Mouse (Mus musculus) forebrain, embryonic 13.5 days (tissue): ENCODE results near the gene Thbs2. TPM values are rescaled to one million over a fixed set of nuclear protein-coding genes. Genes with fewer than 3 reads are reported as not detected.
"Not testable (repeated sequence)": the region's sequence is repeated elsewhere in the genome, so short reads cannot be mapped to it uniquely, and the experiment has no call there.

Experiments used
- ATAC-seq: fragments of 200-750 bp; cut with Nextera tagmentation; 2 replicates; pipeline ENCODE4 v1.8.0; 2017
- H3K27ac ChIP-seq: fragments of 300-500 bp; sonication (generic); 2 replicates; pipeline ENCODE4 v1.5.1; 2015; ENCODE audit warnings: inconsistent platforms, mild to moderate bottlenecking, moderate library complexity
- H3K27me3 ChIP-seq: fragments of 300-500 bp; sonication (generic); 2 replicates; pipeline ENCODE4 v1.6.1; 2015; ENCODE audit warnings: mild to moderate bottlenecking, inconsistent platforms
- H3K36me3 ChIP-seq: fragments of 300-500 bp; sonication (generic); 2 replicates; pipeline ENCODE4 v1.6.1; 2015; ENCODE audit warnings: mild to moderate bottlenecking, inconsistent platforms; ENCODE audit not compliant: poor library complexity, severe bottlenecking
- H3K4me1 ChIP-seq: fragments of 300-500 bp; sonication (generic); 2 replicates; pipeline ENCODE4 v1.6.1; 2015; ENCODE audit warnings: inconsistent platforms
- H3K4me2 ChIP-seq: fragments of 300-500 bp; sonication (generic); 2 replicates; pipeline ENCODE4 v1.6.1; 2015; ENCODE audit warnings: inconsistent platforms, mild to moderate bottlenecking, moderate library complexity
- H3K4me3 ChIP-seq: fragments of 300-500 bp; sonication (generic); 2 replicates; pipeline ENCODE4 v1.5.1; 2015; ENCODE audit warnings: mild to moderate bottlenecking, inconsistent platforms
- H3K9ac ChIP-seq: fragments of 300-500 bp; sonication (generic); 2 replicates; pipeline ENCODE4 v1.6.1; 2015; ENCODE audit warnings: mild to moderate bottlenecking, inconsistent platforms
- H3K9me3 ChIP-seq: fragments of 300-500 bp; sonication (generic); replicated peaks from 2 replicates; pipeline ENCODE4 v1.6.1; 2016; ENCODE audit warnings: inconsistent platforms
- WGBS: fragments of 180-500 bp; shearing (Covaris S2); methylation state at CpG from one replicate; pipeline ENCODE4 v1.1.7; 2015; 5-methylcytosine and 5-hydroxymethylcytosine counted together
- polyA plus RNA-seq: library from polyadenylated mRNA; unstranded; fragments of >200 nt; fragmentation: Nextera tagmentation; extraction: Ambion mirVana; gene quantifications from 2 replicates; pipeline ENCODE4 v1.2.1, GENCODE M21; 2015

Gene Thbs2
- polyA plus RNA-seq, 1 experiment from 2014 or later = 0.22 TPM

DNA sequence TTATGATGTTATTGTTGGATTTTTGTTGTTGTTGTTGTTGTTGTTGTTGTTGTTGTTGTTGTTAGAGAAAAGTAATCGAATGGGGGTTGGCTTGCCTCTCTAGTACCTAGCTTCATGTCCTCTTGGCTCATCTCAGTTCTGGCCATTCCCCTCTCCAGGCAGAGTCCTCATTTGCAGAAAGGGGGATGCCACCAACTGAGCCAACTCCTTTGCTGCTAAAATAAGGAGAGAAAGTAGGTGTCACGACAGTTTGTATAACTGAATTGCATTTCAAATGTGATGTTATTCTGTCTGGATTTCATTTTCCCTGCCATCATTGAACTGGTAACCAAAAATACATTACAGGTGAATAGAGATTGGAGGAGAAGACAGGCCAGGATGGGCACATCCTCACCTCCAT lies 35.9 kb downstream of the Thbs2 start:
- Histone ChIP-seq H3K36me3 (no peaks in the 10 kb centered on the region), H3K4me3 (no peak overlapping the region), H3K9ac (no peak overlapping the region), H3K27ac (no peak overlapping the region), H3K4me1 (no peaks in the 10 kb centered on the region), H3K27me3 (no peaks in the 10 kb centered on the region), H3K4me2 (no peak overlapping the region), H3K9me3 (no peaks in the 10 kb centered on the region)
- WGBS = 85% methylated on average over 2 of the region's 2 CpGs
- ATAC-seq = no peak

DNA sequence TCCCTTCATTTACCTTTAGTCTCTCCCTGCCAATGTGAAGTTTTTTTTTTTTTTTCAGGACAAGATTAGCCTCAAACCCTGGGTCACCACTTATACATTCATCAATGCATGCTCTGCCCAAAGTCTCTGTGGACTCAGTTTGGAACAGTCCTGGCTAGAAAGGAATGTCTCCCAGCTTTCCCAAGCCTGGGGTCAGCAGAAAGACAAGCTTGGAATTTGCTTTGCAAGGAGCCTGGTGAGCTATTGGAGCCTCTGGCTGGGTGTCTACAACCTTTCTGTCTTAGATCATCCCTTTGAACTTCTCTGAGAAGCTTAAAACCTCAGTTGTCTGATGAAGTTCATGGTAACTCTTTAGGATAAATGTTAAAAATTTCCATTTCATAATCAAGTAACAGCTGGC lies 36.9 kb downstream of the Thbs2 start:
- no peak overlapping the region for H3K27ac ChIP-seq
- no peak for ATAC-seq
- no peaks in the 10 kb centered on the region for H3K27me3 ChIP-seq
- no peak overlapping the region for H3K4me3 ChIP-seq
- no peaks in the 10 kb centered on the region for H3K36me3 ChIP-seq
- no peak overlapping the region for H3K4me2 ChIP-seq
- H3K4me1 ChIP-seq = no peaks in the 10 kb centered on the region
- H3K9ac ChIP-seq = no peak overlapping the region
- no peaks in the 10 kb centered on the region for H3K9me3 ChIP-seq

DNA sequence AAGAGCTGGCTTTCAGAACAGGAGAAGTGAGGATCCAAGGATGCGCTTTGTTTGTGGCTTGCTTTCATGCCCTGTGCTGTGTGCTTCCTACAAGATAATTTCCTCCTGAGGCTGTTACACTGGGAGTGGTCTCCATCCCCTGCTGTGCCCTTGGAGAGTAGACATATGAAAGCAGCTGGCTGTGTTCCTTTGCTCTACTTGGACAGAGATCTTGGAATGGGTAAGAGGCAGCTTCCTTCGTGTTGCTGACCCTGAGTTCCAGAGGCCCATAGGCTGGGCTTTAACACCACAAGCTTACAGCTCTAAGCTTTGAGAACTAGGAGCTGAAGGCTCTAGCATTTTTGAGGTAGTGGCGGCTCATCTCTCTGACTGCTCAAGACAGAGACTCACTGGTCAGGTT lies 39.1 kb downstream of the Thbs2 start:
- Histone ChIP-seq H3K27ac (no peak overlapping the region), H3K4me1 (no peaks in the 10 kb centered on the region), H3K9me3 (no peaks in the 10 kb centered on the region), H3K27me3 (no peaks in the 10 kb centered on the region), H3K4me2 (no peak overlapping the region), H3K9ac (no peak overlapping the region), H3K4me3 (no peak overlapping the region), H3K36me3 (no peaks in the 10 kb centered on the region)
- no peak for ATAC-seq
- WGBS = 85% methylated on average over 3 of the region's 3 CpGs

DNA sequence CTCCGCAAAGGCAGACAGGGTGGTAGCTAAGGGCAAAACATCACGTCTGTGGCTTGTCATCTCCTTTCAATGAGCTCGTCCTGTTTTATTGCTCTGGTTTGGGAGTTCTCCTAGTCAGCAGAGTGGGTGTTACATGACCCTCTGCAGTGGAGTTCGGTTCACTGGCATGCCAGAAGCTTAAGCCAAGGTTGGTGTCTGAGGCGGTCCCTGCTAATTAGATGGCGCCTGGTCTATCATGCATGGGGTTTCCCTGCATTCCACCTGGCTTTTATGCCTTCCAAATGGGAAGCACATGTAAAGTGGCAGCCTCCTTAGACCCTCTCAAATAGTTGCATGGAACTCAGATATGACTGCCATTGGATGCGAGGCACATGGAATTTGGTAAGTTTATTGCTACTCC lies 42.0 kb downstream of the Thbs2 start:
- ATAC-seq = no peak
- no peaks in the 10 kb centered on the region for H3K27me3 ChIP-seq
- H3K4me3 ChIP-seq = no peak overlapping the region
- H3K36me3 ChIP-seq = no peaks in the 10 kb centered on the region
- no peaks in the 10 kb centered on the region for H3K9me3 ChIP-seq
- H3K27ac ChIP-seq = no peak overlapping the region
- no peak overlapping the region for H3K4me2 ChIP-seq
- WGBS = 87% methylated on average over 7 of the region's 7 CpGs
- no peak overlapping the region for H3K9ac ChIP-seq
- H3K4me1 ChIP-seq = no peaks in the 10 kb centered on the region

DNA sequence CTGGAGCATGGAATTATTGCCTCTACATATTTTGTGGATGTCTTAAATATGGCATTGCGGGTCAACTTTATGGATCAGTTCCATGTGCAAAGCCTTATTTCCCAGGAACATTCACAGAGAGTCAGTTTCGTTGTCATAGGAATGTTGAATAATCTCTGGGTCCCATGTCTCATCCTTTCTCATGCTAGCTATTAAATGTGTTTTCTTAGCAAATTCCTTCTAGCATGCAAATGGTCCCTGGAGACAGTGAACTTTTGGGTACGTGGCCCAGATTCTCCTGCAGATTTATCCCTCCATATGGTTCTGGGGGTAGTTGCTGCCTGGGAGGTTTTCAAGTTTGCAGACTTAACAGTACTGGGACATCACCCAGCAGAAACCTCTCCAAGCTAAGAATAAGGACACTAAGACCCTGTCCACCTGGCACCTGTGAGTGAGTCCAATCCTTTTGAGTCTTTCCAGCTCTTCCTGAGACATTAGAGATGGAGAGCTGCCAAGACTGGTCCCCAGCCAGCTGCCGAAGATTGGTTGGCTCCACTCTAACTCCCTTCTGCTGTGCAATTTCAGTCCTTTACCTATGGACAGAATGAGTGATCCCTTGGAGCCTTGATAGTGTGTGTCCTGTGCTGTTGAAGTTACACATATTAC lies 45.9 kb downstream of the Thbs2 start:
- H3K27me3 ChIP-seq = no peaks in the 10 kb centered on the region
- H3K9me3 ChIP-seq = no peaks in the 10 kb centered on the region
- H3K9ac ChIP-seq = no peak overlapping the region
- H3K36me3 ChIP-seq = no peaks in the 10 kb centered on the region
- no peak overlapping the region for H3K4me3 ChIP-seq
- 77% methylated on average over 4 of the region's 4 CpGs for whole genome bisulfite sequencing
- no peaks in the 10 kb centered on the region for H3K4me1 ChIP-seq
- no peak overlapping the region for H3K4me2 ChIP-seq
- no peak overlapping the region for H3K27ac ChIP-seq
- no peak for ATAC-seq

DNA sequence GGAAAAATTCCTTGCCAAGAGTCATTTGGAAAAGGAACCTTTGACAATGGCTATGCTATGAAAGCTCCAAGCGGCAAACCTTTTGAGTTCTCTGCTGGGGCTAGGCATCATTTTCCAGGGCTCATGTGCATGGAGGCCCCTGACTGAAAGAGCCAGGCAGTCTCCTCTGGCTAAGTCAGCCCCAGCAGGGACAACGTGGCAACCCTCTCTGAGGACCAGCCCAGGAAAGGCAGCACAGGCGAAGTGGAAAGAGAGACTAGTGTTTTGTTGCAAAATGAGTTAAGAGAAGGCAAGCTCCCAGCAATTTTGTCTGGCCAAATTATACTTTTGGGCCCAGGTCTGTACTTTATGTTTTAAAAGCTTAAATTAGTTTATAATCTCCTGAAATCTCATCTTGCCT lies 50.0 kb downstream of the Thbs2 start:
- H3K9ac ChIP-seq = no peak overlapping the region
- no peak overlapping the region for H3K4me3 ChIP-seq
- H3K27me3 ChIP-seq = no peaks in the 10 kb centered on the region
- WGBS = 70% methylated on average over 3 of the region's 3 CpGs
- ATAC-seq = no peak
- no peaks in the 10 kb centered on the region for H3K36me3 ChIP-seq
- H3K9me3 ChIP-seq = no peaks in the 10 kb centered on the region
- no peak overlapping the region for H3K27ac ChIP-seq
- H3K4me2 ChIP-seq = no peak overlapping the region
- no peaks in the 10 kb centered on the region for H3K4me1 ChIP-seq

DNA sequence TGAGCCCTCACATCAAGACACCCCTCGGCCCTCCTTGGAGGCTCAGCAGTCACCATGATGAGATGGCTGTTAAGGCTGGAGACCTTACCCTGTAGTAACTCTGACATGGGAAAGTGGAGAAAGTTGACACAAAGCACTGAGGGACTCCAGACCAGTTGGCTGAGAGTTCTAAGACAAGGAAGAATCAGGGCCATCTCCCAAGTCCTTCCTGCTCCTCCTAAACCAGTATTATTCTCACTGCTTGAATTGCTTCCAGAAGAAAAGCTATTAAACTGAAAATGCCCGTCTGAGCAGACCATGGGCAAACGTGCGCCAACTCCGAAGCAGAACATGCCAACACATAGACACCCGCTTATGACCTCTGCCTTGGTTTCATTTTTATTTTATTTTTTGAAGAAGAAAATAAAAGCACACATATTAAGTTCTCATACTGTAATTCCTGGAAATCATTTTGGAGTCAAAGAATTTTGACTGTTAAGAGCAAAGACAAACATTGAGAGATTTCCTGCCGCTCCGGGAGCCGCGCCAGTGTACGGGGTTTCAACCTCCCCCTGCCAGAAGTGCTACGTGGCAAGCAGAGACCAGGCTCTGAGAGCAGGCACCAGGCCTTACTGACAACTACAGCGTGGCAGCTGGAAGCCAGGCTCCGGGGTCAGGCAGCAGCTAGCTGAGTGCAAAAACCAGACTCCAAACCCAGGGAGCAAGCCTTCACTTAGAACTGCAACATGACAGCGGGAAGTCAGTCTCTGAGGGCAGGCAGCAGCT lies 53.5 kb downstream of the Thbs2 start:
- 92% methylated on average over 15 of the region's 15 CpGs for WGBS

DNA sequence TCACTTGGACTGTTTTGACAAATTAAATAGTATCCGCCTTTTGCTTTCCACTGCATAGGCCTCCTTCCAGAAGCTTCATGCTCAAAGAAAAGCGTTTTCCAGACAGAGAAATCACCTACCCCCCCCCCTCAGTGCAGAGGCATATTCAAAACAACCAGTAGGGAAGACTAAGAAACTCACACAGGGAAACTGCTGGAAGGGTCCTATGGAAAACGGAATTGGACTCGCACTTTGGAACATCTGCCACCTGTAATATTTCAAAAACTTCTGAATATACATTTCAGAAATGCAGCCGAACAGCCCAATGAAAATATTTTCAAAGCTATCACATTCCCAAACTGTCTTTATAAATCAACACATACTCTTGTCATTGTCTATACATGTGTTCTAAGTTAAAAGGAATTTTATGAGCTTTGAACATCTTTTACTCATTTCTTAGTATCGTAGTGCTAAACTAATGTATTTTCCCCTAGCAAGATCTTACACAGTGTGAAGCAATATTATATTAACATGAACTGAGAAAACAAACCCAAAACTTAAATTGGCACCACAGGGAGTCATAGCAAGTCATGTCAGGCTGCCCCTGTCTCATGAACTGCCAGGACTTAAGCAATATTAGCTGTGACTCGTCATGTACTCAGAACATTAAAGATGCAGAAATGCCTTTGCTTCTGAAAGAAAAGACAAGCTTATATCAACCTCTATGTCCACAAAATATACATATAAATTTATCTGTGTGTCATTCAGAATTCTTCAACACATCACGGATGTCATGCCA lies 58.3 kb downstream of the Thbs2 start:
- no peaks in the 10 kb centered on the region for H3K9me3 ChIP-seq
- no peaks in the 10 kb centered on the region for H3K27me3 ChIP-seq
- no peak for ATAC-seq
- no peaks in the 10 kb centered on the region for H3K4me1 ChIP-seq
- no peak overlapping the region for H3K9ac ChIP-seq
- no peaks in the 10 kb centered on the region for H3K36me3 ChIP-seq
- no peak overlapping the region for H3K27ac ChIP-seq
- 86% methylated on average over 8 of the region's 8 CpGs for WGBS
- no peak overlapping the region for H3K4me2 ChIP-seq
- no peak overlapping the region for H3K4me3 ChIP-seq

More for the DNA sequence above, 53.5 kb downstream of the Thbs2 start:
- ATAC-seq = no peak
- H3K9ac ChIP-seq = no peak overlapping the region
- H3K4me2 ChIP-seq = no peak overlapping the region
- H3K4me3 ChIP-seq = no peak overlapping the region
- no peak overlapping the region for H3K27ac ChIP-seq
- H3K36me3 ChIP-seq = no peaks in the 10 kb centered on the region
- H3K4me1 ChIP-seq = no peaks in the 10 kb centered on the region
- no peaks in the 10 kb centered on the region for H3K27me3 ChIP-seq
- H3K9me3 ChIP-seq = no peaks in the 10 kb centered on the region

DNA sequence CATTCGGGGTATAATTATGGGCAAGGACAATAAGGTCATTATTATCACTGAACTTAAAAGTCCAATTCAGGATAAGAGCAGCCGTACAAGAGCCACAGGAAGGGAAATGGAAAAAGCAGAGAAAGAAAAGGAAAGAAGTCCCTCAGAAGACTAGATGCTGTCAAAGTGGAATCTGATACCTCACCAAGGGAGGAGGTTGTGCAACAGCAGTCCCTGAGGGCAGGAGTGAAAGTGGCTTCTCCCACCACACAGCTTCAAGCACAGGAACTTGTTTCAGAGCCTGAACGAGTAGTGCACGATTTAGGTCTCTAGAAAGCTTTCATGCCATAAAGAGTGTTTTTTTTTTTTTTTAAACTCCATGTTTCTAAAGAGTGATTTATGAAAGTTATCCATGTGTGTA lies 65.1 kb downstream of the Thbs2 start:
- H3K9me3 ChIP-seq = no peaks in the 10 kb centered on the region
- no peaks in the 10 kb centered on the region for H3K27me3 ChIP-seq
- H3K9ac ChIP-seq = no peak overlapping the region
- H3K36me3 ChIP-seq = no peaks in the 10 kb centered on the region
- no peak overlapping the region for H3K27ac ChIP-seq
- WGBS = 75% methylated on average over 4 of the region's 4 CpGs
- H3K4me2 ChIP-seq = no peak overlapping the region
- ATAC-seq = no peak
- no peak overlapping the region for H3K4me3 ChIP-seq
- H3K4me1 ChIP-seq = no peaks in the 10 kb centered on the region

DNA sequence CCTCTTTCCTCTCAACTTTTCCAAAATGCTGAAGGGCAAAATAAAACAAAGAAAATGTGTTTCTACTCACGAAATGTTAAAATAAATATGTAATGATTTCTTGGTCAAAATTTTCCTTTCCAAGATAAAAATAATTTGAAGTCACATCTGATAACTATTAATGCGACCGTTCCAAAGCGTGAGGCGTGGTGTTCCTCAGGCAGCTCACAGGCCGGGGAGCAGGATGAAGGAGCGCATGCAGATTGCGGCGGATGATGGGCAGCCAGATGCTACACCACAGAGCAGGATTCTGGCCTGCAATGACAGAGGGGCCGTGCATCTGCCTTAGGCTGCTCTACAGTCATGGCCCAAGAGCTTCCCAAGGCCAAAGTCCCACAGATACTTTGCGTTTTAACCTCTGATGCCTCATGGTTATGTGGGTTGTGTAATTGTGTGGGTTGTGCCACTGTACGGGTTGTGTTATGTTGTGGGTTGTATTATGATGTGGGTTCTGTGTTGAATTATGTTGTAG lies 66.2 kb downstream of the Thbs2 start:
- 93% methylated on average over 12 of the region's 12 CpGs for WGBS
- no peaks in the 10 kb centered on the region for H3K4me1 ChIP-seq
- H3K27ac ChIP-seq = no peak overlapping the region
- H3K36me3 ChIP-seq = no peaks in the 10 kb centered on the region
- no peak overlapping the region for H3K4me2 ChIP-seq
- H3K9me3 ChIP-seq = no peaks in the 10 kb centered on the region
- no peak for ATAC-seq
- no peaks in the 10 kb centered on the region for H3K27me3 ChIP-seq
- no peak overlapping the region for H3K4me3 ChIP-seq
- H3K9ac ChIP-seq = no peak overlapping the region

DNA sequence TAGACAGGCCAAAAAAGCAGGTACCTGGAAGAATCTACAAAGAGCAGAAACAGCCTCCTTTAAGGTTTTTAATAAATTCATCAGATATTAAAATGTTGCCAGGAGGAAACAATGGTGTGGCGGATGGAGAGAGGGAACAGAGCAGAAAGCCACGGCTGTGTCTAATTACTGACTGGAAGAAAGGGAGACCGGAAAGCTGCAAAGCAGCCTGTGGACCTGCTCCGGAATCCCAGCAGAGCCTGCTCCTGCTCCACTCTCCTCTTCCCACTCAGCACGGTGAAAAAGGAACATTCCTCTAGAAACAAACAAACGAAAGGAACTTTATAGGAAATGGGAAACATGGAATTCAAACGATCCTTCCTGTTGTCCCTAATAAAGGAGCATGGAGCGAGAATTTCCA lies 69.6 kb downstream of the Thbs2 start:
- H3K4me2 ChIP-seq = no peak overlapping the region
- 54% methylated on average over 8 of the region's 8 CpGs for WGBS

DNA sequence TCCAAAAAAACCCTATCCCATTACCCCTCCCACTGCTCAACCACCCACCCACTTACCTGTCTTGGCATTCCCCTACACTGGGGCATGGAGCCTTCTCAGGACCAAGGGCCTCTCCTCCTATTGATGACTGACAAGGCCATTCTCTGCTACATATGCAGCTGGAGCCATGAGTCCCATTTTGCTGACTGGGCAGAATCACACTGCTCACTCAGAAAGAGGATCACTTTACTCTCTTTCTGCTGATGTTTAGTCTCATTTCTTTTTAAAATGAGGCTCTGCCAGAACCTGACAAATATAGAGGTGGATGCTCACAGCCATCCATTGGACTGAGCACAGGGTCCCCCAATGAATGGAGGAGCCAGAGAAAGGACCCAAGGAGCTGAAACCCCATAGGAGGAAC lies 73.0 kb downstream of the Thbs2 start:
- not testable (repeated sequence) for H3K9ac ChIP-seq, H3K4me2 ChIP-seq, H3K27me3 ChIP-seq, H3K27ac ChIP-seq, ATAC-seq, H3K9me3 ChIP-seq, H3K36me3 ChIP-seq, H3K4me3 ChIP-seq, H3K4me1 ChIP-seq

More for the DNA sequence above, 69.6 kb downstream of the Thbs2 start:
- no peak overlapping the region for H3K9ac ChIP-seq
- H3K4me3 ChIP-seq = no peak overlapping the region
- H3K36me3 ChIP-seq = no peaks in the 10 kb centered on the region
- no peaks in the 10 kb centered on the region for H3K9me3 ChIP-seq
- H3K27ac ChIP-seq = no peak overlapping the region
- no peaks in the 10 kb centered on the region for H3K4me1 ChIP-seq
- no peak for ATAC-seq
- no peaks in the 10 kb centered on the region for H3K27me3 ChIP-seq
